Mouse (Mus musculus): ENCODE data around the gene Cdc42ep5.

Gene Cdc42ep5

DNA sequence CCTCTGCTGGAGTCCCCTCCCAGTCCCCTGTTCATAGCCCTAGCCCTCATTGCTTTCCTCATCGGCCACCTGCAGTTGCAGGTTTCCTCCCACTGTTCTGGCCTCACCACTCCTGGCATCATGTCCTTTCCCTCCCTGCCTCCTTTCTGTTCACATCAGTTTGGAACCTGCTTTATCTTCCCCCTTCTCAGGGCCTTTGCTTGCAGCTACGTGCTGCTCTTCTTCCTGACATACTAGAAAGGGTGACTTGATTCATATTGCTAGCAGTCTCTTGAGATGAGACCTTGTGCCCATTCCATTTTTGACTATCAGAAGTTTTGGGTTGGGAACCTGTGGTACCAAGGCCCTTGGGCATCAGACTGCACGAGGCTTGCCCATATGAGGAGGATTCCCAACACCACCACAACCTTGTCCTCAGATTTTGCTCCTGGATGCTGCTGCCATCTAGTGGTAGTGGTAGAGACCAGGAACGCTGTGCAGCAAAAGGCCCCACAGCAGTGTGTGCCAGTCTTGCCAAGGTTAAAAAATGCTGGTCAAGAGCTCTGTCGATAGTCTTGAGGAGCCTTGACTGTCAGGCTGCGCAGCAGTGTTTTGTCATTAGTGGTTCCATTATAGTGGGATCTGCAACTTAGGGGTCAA lies 19.0 kb downstream of the Cdc42ep5 start:
- no peak for DNase-seq

- DNase-seq, result no peak
These were observed 19.7 kb downstream of the Cdc42ep5 start for GRCm38 (mm10) chr7:4144766-4145551.

GRCm38 (mm10) chr7:4144046-4144445 lies 20.6 kb downstream of the Cdc42ep5 start:
- DNase-seq, result no peak

DNA sequence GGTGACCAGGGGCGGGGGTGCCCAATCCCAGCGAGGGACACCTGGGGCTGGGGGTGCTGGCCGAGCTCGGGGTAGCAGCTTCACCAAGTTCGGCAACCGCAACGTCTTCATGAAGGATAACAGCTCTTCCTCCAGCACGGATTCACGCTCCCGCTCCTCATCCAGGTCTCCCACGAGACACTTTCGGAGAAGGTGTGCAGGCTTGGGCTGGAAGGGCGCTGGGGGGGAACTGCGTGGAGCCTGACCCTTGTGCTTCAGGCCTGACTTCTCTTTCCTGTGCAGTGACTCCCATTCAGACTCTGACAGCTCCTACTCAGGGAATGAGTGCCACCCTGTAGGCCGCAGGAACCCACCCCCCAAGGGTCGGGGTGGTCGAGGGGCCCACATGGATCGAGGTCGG lies 21.2 kb downstream of the Cdc42ep5 start:
- DNase-seq, result no peak

DNA sequence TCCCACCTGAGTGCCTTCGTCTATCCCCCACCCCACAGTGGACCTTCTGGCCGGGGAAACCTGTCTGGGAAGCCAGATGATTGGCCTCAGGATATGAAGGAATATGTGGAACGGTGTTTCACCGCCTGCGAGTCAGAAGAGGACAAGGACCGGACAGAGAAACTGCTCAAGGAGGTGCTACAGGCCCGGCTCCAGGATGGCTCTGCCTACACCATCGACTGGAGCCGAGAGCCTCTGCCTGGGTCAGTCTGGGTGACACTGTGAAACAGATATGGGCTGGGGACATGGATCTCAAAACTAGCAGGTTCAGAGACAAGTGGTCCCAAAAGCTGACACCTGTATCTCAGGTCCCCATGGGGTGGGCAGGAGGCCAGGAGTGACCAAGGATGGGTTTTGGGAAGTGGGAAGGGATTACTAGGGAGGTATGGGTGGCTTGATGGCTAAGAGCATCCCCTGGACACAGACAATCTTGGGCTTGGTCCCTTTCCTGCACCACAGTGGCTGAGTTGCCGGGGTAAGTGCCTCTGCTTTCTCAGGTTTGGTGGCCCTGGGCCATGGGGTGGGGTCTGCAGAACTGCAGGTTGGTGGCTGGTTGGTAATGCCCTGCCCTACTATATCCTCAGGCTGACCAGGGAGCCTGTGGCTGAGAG lies 21.7 kb downstream of the Cdc42ep5 start:
- DNase-seq, result no peak

GRCm38 (mm10) chr7:4141648-4142325 lies 22.9 kb downstream of the Cdc42ep5 start:
- no peak for DNase-seq

GRCm38 (mm10) chr7:4139391-4139790 lies 25.3 kb downstream of the Cdc42ep5 start:
- peak; percentile 2 for DNase-seq

GRCm38 (mm10) chr7:4138671-4139070 lies 26.0 kb downstream of the Cdc42ep5 start:
- peak; percentile 2 for DNase-seq

- peak; percentile 8 for DNase-seq
These were observed 26.5 kb downstream of the Cdc42ep5 start for GRCm38 (mm10) chr7:4138181-4138580.

DNA sequence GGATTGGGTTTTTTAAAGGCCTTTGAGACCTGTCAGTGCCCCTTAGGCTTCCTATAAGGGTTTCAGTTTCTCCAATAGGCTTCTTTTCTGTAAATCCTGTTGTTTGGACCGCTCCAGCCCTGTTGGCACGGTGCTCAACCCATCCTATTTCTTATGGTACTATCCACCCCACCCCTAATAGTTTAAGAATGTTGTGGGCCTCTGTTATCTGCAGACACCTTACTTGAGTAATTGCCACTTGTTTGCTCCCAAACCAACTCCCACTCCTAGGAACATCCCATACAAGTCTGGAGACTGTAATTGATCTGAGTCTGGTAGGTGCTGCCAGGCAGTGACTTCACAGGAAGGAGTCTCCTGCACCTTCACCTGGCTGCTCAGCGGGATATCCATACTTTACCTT lies 26.9 kb downstream of the Cdc42ep5 start:
- DNase-seq, result peak; percentile 11

DNA sequence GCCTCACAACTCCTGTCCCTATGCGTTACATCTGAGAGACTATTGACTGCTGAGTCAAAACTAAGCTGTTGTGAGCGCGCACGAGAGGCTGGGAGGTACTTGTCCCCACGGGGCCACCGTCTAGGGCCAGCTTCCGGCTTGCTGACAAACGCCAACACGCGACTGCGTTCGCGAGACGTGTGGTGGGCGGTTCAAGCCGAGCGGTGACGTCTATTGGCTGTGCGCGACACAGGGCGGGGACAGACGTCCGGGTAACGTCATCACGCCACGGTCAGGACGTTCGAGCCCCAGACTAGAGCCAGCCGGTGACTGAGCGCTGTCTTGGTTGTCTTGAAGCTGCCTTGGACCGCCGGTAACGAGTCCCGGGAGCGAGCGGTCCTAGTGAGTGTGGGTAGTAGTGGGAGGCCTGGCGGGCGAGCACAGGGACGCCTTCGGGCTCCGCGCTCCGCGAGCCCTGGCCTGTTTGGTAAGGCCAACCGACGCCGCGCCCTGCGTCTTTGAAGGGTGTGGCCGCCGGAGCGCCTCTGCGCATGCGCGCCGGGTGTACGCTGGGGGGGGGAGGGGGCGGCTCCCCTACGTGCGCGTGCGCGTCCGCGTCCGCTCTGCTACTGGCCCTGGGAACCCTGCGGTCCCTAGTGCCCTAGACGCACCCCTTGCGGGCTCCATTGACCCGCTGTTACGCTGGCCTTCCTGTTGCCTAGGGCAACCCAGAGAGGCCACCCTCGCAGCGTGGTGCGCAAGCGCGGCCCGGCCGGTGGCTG lies 27.7 kb downstream of the Cdc42ep5 start, which contains the start of gene Leng8:
Gene Leng8 (plus strand): TSS at position 269 of the 761 bp plus-strand sequence.
- DNase-seq, result peak; percentile 99

GRCm38 (mm10) chr7:4136404-4136770 lies 28.3 kb downstream of the Cdc42ep5 start:
- DNase-seq, result no peak

- DNase-seq, result no peak
These were observed 29.7 kb downstream of the Cdc42ep5 start for GRCm38 (mm10) chr7:4134911-4135310.

- DNase-seq, result no peak
These were observed 31.7 kb downstream of the Cdc42ep5 start for GRCm38 (mm10) chr7:4132998-4133397.

DNA sequence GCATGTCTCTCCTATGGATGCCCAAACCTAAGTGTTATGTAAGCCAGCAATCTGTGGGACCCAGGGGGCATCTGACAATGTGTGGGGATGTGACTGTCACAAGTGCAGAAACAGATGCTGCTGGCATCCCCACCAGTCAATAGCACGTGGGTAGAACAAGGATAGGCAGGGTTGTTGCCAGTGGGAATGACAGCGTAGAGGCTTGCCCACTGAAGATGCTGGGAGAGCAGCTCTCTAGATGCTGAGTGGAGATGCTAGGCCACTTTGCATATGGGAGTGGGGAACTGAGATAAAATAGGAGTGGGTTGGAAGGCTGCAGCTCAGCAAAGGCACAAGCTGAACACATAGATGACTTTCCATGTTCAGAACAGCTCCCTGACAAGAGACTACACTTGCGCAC lies 32.1 kb downstream of the Cdc42ep5 start:
- DNase-seq, result peak; percentile 86

- peak; percentile 8 for DNase-seq
These were observed 32.7 kb downstream of the Cdc42ep5 start for GRCm38 (mm10) chr7:4131964-4132363.

DNA sequence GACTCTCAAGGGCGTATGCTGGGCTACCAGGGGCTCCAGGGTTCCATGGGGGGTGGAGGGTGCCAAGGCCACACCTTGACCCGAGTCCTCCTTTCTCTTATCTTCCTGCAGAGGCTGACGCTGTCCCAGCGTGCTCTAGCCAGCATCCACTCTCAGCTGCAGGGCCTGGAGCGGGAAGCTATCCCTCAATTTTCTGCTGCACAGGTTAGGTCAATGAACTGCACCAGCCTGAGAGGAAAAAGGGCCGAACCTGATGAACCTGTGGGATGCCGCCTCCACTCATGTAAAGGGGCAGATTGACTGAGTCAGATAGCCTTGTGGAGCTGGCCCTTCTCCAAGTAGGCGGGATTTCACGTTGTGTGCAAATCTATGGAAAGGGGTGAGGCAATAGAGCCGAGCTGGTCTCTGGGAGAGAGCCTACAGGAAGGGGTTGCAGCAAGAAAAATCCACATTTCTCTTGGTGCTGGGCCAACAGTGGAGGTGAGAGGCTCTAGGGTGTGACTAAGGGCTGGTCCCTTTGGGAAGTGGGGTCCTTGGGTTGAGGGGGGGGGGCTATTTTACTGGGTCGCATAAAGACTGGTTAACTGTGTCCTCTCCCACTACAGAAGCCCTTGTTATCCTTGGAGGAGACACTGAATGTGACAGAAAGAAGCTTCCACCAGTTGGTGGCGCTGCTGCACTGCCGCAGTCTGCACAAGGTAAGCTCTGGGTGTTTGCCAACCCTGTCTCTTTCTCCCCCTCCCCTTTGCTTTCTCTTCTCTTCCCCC lies 33.8 kb downstream of the Cdc42ep5 start:
- peak; percentile 81 for DNase-seq

DNA sequence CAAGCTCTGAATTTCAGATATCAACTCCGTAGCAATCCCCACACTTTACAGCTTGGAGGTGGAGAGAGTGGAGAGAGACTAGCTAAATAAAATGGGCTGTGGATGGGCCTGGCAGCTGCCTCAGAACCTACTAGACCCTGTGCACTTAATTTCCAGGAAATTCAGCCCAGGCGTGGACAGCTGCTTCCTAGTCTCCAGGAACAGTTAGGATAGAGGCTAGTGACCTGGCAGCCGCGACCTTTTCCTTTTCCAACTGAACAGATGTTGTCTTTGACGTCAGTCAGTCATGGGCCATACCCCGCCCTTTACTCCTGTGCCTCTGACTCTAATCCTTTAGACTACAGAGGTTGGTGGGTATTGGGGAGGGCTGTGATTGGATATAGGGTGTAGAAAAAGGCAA lies 35.8 kb downstream of the Cdc42ep5 start:
- DNase-seq, result peak; percentile 3

GRCm38 (mm10) chr7:4127894-4128293 lies 36.8 kb downstream of the Cdc42ep5 start:
- DNase-seq, result no peak

DNA sequence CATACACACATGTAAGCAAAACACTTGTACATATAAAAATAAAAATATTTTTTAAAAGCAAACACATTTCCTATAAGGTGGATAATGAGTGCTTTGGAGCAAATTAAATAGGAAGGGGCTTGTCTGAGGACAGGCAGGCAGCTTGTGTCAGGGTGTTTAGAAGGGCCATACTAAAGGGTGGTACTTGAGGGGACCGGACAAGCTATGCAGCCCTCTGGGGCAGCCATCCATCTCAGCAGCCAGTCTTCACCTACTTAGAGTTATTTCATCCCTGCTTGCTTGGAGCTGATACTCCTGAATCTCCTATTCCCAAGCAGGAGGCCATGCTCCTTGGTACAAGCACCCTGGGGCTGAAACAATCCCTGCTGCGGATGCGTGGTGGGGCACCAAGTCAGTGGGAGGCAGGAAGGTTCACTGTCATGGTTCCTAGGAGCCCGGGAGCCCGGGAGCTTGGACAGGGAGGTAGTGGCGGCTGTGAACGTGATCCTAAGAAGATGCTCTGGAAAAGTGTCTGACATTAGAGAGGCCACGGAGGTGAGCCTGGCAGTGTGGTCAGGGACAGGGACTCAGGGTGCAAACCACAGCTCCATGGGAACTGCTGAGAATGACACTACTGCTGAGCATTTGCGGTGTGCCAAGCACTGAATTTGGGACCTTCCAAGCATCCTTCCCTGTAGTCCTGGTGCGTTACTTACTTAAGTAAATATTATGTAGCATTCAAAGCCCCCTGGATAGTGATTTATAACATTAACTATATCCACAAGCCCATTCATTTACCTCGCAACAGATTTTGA lies 37.5 kb downstream of the Cdc42ep5 start:
- DNase-seq, result peak; percentile 4

DNA sequence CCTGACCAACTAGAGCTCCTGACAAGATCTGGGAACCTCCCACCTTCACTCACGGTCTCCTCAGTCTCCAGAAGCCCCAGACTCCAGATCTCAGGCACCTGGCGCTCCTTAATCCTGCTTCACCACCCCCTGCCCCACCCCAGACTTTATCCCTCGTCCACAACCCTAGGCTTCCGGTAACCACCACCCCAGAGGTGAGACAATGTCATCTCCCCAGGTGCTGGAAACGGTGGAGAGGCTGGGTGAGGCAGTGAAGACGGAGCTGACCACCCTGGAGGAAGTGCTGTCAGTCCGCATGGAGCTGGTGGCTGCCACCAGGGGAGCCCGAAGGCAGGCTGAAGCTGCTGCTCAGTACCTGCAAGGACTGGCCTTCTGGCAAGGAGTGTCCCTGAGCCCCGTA lies 39.4 kb downstream of the Cdc42ep5 start:
- DNase-seq, result no peak

All from layer of hippocampus, adult 9-11 months (tissue).